Mouse (Mus musculus) neural tube, postnatal 0 days (tissue): Measurements from ENCODE around the gene Hist1h2ac. TPM values are rescaled to one million over a fixed set of nuclear protein-coding genes. Genes with fewer than 3 reads are reported as not detected.

Experiments used
- microRNA-seq: library from miRNA; unstranded; fragments of <30 nt; microRNA quantifications from one replicate; pipeline ENCODE4, GENCODE M21; 2016
- polyA plus RNA-seq: library from polyadenylated mRNA; unstranded; fragments of >200 nt; fragmentation: Nextera tagmentation; extraction: Ambion mirVana; gene quantifications from 2 replicates; pipeline ENCODE4 v1.2.1, GENCODE M21; 2015

Gene Hist1h2ac
- 0.19 and 0.41 TPM in 2 replicates for polyA plus RNA-seq

DNA sequence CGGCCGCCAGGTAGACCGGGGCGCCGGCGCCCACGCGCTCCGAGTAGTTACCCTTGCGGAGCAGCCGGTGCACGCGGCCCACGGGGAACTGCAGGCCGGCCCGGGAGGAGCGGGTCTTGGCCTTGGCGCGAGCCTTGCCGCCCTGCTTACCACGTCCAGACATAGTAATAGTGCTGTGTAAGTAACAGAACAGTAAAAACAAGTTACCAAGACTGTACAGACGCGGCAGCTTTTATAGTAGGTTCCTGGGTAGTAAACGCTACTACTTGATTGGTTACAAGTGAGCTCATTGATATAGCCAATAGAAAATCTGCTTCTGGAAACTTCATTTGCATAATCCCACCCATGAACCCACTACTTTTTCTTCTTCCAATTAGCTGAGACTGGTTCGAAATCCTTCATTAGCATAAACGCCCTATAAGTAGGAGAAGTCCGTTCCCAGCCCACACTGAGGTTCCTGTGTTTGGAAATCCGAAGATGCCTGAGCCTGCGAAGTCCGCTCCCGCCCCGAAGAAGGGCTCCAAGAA lies at the start of gene Hist1h2ac, which contains the start of gene Hist1h2bc:
Gene Hist1h2ac (minus strand): TSS at position 194 of the 527 bp plus-strand sequence.
Gene Hist1h2bc (plus strand): TSS at position 445 of the 527 bp plus-strand sequence.

DNA sequence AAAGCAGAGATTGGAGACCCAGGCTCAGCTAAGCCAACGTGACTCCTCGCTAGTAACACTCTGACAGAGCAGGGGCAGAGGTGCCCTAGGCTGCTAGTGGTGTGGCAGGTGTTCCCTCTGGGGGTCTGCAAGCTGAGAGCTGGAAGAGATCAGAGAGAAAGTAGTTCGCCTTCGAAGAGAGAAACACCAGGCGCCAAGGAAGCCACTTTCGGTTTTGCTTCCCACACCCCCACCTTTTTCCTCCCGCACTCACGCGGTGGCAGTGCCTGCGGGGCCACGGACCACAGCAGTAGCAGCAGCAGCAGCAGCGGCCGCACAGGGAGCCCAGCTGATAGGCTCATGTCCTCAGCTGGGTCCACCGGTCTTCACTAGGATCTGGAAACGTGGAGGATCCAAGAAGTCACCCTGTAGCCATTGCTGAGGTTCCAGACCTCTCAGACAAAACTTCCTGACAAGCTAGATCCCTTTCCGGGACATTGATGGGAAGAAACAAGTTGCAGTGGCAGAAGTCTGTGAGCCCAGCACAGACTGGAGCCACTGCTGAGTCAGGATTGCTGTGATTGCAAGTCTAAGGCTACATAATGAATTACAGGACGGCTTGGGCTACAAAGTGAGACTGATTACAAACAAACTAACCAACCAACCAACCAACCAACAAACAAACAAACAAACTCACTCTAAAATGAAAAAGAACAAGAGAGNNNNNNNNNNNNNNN lies 26.8 kb upstream of the Hist1h2ac start, which contains the start of gene Hfe:
Gene Hfe (minus strand): TSS at position 481 of the 716 bp plus-strand sequence.

DNA sequence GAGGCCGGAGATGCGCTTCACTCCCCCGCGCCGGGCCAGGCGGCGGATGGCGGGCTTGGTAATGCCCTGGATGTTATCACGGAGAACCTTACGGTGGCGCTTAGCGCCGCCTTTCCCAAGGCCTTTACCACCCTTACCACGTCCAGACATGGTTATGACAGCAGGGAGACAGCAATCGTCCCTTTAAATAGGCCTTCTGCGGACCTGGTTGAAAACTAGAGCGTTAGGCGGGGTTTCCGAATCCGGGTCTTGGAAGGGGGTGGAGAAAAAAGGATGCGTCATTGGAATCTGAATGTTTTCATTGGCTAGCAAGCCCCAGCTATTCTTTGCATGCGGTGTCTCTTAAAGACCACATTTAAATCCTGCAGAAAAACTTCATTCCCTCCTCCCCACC lies 14.5 kb upstream of the Hist1h2ac start, which contains the start of gene Hist1h4c:
Gene Hist1h4c (minus strand): TSS at position 155 of the 394 bp plus-strand sequence.

DNA sequence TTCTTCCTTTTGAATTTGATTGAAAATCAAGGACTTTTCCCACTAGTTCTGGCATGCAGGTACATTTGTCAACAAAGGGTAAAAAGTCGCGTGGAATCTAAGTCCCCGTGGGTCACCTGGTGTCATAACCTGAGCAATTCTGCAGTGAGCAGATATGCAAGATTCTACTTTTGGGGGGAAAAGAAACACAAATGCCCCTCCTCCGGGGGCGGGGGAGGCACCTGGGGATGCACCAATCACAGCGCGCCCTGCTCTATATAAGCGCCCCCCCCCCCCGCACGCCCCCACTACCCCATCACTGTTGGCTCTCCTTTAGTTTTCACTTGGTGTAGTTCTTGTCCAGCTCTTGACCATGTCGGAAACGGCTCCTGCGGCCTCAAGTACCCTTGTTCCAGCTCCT lies 11.8 kb upstream of the Hist1h2ac start, which contains the start of gene Hist1h1t:
Gene Hist1h1t (plus strand): TSS at position 301 of the 400 bp plus-strand sequence.

Small RNA genes lying within 50 kb of the gene (microRNA-seq; reads per million reads assigned to microRNA genes)
- not detected for gene Gm44350

Other genes starting within 250 kb of the Hist1h2ac start
- 0.11 and 0.19 TPM in 2 replicates for gene Btn1a1, start 218.0 kb downstream of the Hist1h2ac start, polyA plus RNA-seq
- 0.09 TPM in 1 of 2 replicates, not detected in the other for gene Btn2a2, start 195.1 kb downstream of the Hist1h2ac start, polyA plus RNA-seq
- gene Hist1h4h, start 152.9 kb downstream of the Hist1h2ac start, polyA plus RNA-seq, result 0.92 and 4.6 TPM in 2 replicates
- 1.7 TPM in 1 of 2 replicates, not detected in the other for gene Hist1h2af, start 150.0 kb downstream of the Hist1h2ac start, polyA plus RNA-seq
- 1.3 TPM in 1 of 2 replicates, not detected in the other for gene Hist1h3g, start 148.5 kb downstream of the Hist1h2ac start, polyA plus RNA-seq
- 0.09 and 0.36 TPM in 2 replicates for gene Hist1h2bh, start 140.6 kb downstream of the Hist1h2ac start, polyA plus RNA-seq
- gene Hist1h3f, start 139.9 kb downstream of the Hist1h2ac start, polyA plus RNA-seq, result 0.21 TPM in 1 of 2 replicates, not detected in the other
- gene Hist1h4f, start 132.3 kb downstream of the Hist1h2ac start, polyA plus RNA-seq, result not detected in 2 replicates
- 0.09 and 0.13 TPM in 2 replicates for gene Hist1h1d, start 130.7 kb downstream of the Hist1h2ac start, polyA plus RNA-seq
- gene Hist1h3e, start 121.6 kb downstream of the Hist1h2ac start, polyA plus RNA-seq, result 1.5 and 2.0 TPM in 2 replicates
- 7.7 and 9.3 TPM in 2 replicates for gene Hist1h2ae, start 112.7 kb downstream of the Hist1h2ac start, polyA plus RNA-seq
- gene Hist1h2bg, start 112.6 kb downstream of the Hist1h2ac start, polyA plus RNA-seq, result 1.5 and 3.0 TPM in 2 replicates
- gene Hist1h2bf, start 109.8 kb downstream of the Hist1h2ac start, polyA plus RNA-seq, result 0.65 TPM in 1 of 2 replicates, not detected in the other
- not detected in 2 replicates for gene Hist1h2ad, start 109.6 kb downstream of the Hist1h2ac start, polyA plus RNA-seq
- 0.58 and 0.66 TPM in 2 replicates for gene Hist1h3d, start 108.2 kb downstream of the Hist1h2ac start, polyA plus RNA-seq
- gene Hist1h4d, start 102.3 kb downstream of the Hist1h2ac start, polyA plus RNA-seq, result 25.2 and 28.2 TPM in 2 replicates
- gene Hist1h2be, start 62.8 kb downstream of the Hist1h2ac start, polyA plus RNA-seq, result 0.80 and 0.89 TPM in 2 replicates
- 7.7 and 9.3 TPM in 2 replicates for gene Hist1h1e, start 61.4 kb downstream of the Hist1h2ac start, polyA plus RNA-seq
- gene Hist1h2bc, start 251 bp upstream of the Hist1h2ac start, polyA plus RNA-seq, result 37.8 and 45.4 TPM in 2 replicates
- gene Hist1h1t, start 11.9 kb upstream of the Hist1h2ac start, polyA plus RNA-seq, result not detected in 2 replicates
- 2.4 and 3.7 TPM in 2 replicates for gene Hist1h4c, start 14.5 kb upstream of the Hist1h2ac start, polyA plus RNA-seq
- gene Hfe, start 26.9 kb upstream of the Hist1h2ac start, polyA plus RNA-seq, result 6.6 and 7.2 TPM in 2 replicates
- 16.4 and 22.5 TPM in 2 replicates for gene Hist1h1c, start 54.9 kb upstream of the Hist1h2ac start, polyA plus RNA-seq
- gene Hist1h3c, start 61.7 kb upstream of the Hist1h2ac start, polyA plus RNA-seq, result not detected in 2 replicates
- 0.62 TPM in 1 of 2 replicates, not detected in the other for gene Hist1h2bb, start 62.8 kb upstream of the Hist1h2ac start, polyA plus RNA-seq
- 2.7 and 4.7 TPM in 2 replicates for gene Hist1h2ab, start 67.2 kb upstream of the Hist1h2ac start, polyA plus RNA-seq
- 0.58 TPM in 1 of 2 replicates, not detected in the other for gene Hist1h3b, start 68.3 kb upstream of the Hist1h2ac start, polyA plus RNA-seq
- 1.2 TPM in 1 of 2 replicates, not detected in the other for gene Hist1h4b, start 73.1 kb upstream of the Hist1h2ac start, polyA plus RNA-seq
- 0.54 TPM in 1 of 2 replicates, not detected in the other for gene Hist1h4a, start 77.3 kb upstream of the Hist1h2ac start, polyA plus RNA-seq
- gene Hist1h3a, start 78.4 kb upstream of the Hist1h2ac start, polyA plus RNA-seq, result 0.66 and 0.94 TPM in 2 replicates
- gene Hist1h1a, start 79.7 kb upstream of the Hist1h2ac start, polyA plus RNA-seq, result 0.50 and 0.66 TPM in 2 replicates
- gene Trim38, start 86.0 kb upstream of the Hist1h2ac start, polyA plus RNA-seq, result not detected in 2 replicates
- not detected in 2 replicates for gene Slc17a2, start 123.0 kb upstream of the Hist1h2ac start, polyA plus RNA-seq
- not detected in 2 replicates for gene Slc17a3, start 155.5 kb upstream of the Hist1h2ac start, polyA plus RNA-seq
- not detected in 2 replicates for gene Slc17a1, start 183.8 kb upstream of the Hist1h2ac start, polyA plus RNA-seq
- gene Slc17a4, start 231.1 kb upstream of the Hist1h2ac start, polyA plus RNA-seq, result not detected in 2 replicates